Mouse (Mus musculus): ENCODE measurements around the gene Fam214a. TPM values are rescaled to one million over a fixed set of nuclear protein-coding genes. Genes with fewer than 3 reads are reported as not detected.

The Fam214a gene
- total RNA-seq, 2 experiments from 2014 or later = 47.5 to 52.1 TPM

DNA sequence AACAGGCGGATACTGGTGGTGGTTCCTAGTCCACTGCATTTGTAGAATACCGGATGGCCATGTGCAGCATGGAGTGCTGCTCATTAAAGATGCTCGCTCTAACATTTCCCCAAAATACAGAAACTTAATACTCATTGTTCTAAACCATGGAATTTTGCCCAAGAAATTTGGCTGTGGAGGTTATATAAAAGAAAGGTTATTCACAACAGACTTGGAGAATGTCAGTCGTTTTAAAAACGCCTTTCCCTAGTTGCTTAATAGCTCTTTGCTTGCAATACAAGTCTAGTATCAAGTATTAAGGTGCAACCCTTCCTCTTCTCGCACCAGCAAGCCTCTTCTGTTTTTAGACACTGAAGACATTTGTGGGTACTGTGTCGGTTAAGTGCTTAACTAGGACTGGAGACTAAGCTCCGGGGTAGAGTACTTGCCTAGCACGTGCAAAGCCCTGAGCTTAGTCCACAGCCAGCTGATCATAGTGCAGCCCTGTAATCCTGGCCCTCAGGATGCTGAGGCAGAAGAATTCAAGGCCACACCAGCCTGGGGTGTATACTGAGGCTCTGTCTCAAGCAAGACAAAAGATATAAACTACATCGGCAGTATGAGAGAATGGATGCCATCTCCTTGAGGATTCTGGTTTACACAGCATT is 42.0 kb downstream of the Fam214a start:
- no peak for DNase-seq (ENCODE audit: low spot score in 2 of 2)
- Histone ChIP-seq H3K4me3 (no peak overlapping the region), H3K27ac (peak overlapping the region; percentile 67; the same call in 1 of the 2 replicates)
- no peak for TF ChIP-seq CTCF (conservative IDR thresholded peaks at IDR 0.05)

DNA sequence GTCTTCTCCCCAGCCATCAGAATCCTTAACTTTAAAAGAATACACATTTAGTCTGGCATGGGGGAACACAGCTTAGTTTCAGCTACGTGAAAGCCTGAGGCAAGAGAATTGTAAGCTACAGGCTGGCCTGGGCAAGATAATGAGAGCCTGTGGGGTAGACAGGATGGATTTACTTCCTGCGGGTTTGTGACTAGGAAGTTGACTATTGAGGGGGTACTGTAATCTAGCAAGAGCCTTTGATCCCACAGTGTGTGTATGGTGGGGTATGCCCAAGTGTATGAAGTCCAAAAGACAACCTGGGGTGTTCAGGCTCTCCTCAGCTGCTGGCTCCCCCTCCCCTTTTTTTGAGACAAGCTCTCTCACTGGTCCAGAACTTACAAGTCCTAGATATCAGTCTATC is 43.7 kb downstream of the Fam214a start:
- TF ChIP-seq CTCF (conservative IDR thresholded peaks at IDR 0.05) = no peak
- Histone ChIP-seq H3K27ac (no peak overlapping the region), H3K4me3 (no peak overlapping the region)
- no peak for DNase-seq (ENCODE audit: low spot score in 2 of 2)

DNA sequence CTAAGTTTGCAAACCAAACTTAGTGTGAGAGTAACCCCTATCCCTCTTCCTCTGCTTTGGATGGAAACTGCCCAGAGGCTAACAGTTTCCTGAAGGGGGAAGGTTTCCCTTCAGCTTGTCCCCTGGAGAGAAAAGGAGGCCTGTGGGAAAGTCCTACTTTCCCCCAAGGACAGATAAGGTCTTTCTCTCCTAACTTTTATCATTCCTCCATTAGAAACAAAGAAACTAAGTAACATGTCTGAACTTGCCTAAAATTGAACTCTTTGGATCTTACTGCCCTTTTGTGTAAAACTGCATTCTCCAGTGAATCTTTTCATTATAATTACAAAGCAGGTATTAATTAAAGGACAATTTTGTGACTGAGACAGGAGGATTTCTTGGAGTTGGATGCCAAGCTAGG is 45.3 kb downstream of the Fam214a start:
- Histone ChIP-seq H3K27ac (no peak overlapping the region), H3K4me3 (no peak overlapping the region)
- no peak for TF ChIP-seq CTCF (conservative IDR thresholded peaks at IDR 0.05)
- no peak for DNase-seq (ENCODE audit: low spot score in 2 of 2)

GRCm38 (mm10) chr9:75001006-75001405 is 48.3 kb downstream of the Fam214a start:
- TF ChIP-seq CTCF (conservative IDR thresholded peaks at IDR 0.05) = no peak
- no peak for DNase-seq (ENCODE audit: low spot score in 2 of 2)
- Histone ChIP-seq H3K27ac (peak overlapping the region; percentile 61), H3K4me3 (no peak overlapping the region)

DNA sequence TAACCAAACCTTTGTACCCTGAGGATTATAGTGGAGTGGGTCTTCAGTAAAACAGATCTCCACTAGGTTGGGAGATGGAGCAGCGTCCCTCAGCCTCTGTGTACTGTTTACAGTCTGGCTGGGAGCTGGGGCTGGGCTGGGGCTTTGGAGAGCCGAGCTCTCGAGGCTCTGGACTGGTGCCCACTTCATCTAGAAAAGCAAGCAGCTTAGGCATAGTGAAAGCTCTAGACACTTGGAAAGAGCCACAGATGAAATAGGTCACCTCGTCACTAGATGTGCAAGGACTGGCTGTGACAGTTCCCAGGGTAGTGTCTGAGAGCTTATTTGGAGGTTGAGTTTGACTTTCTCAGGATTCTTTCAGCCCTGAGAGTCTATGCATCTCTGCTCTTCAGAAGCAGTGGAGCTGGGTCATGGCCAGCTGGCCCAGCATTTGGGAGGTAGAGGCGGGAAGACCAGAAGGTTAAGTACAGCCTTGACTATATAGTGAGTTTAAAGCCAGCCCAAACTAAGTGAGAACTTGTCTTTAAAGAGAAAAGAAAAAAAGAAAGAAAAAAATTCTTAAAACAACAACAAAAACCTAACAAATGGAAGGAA is 49.0 kb downstream of the Fam214a start:
- no peak for DNase-seq (ENCODE audit: low spot score in 2 of 2)
- TF ChIP-seq CTCF (conservative IDR thresholded peaks at IDR 0.05) = no peak
- peak overlapping the region; percentile 61 for H3K27ac ChIP-seq
- H3K4me3 ChIP-seq = no peak overlapping the region

DNA sequence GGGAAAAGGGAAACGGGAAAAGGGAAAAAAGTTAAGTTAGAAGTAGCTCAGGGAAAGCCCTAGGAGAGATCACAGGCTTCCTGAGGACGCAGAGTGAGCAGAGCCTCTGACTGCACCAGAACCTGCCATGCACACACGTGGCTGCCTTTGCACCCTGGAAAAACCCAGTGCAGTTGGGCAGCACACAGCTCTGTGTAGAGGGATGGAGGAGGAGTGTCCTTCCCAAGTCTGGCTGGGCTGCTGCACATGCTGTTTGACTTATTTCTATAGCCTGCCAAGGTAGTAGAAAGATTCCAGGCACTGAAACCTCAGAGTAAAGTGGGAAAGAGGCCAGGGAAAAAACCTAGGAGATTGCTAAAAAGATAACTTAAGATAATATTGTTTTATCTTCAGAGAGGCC is 49.6 kb downstream of the Fam214a start:
- peak overlapping the region; percentile 61 for H3K27ac ChIP-seq
- H3K4me3 ChIP-seq = no peak overlapping the region
- DNase-seq (ENCODE audit: low spot score in 2 of 2) = no peak
- no peak for TF ChIP-seq CTCF (conservative IDR thresholded peaks at IDR 0.05)

DNA sequence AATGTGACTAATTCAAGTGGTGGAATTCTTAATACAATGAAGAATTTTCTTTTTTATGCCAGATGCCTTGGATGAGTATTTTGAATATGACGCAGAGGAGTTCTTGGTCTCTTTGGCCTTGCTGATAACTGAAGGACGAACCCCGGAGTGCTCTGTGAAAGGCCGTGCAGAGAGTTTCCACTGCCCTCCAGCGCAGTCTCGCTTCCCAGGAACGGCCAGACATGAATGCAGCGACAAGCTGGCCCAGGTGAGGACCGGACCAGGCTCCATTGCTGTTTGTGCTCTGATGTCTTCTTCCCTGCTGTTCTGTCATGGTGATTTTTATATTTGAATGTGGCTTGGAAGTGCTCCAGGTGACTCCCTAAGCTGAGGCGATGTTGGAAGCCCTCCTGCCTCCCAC is 51.5 kb downstream of the Fam214a start:
- no peak for TF ChIP-seq CTCF (conservative IDR thresholded peaks at IDR 0.05)
- Histone ChIP-seq H3K4me3 (no peak overlapping the region), H3K27ac (peak overlapping the region; percentile 61; the same call in 1 of the 2 replicates)
- no peak for DNase-seq (ENCODE audit: low spot score in 2 of 2)

DNA sequence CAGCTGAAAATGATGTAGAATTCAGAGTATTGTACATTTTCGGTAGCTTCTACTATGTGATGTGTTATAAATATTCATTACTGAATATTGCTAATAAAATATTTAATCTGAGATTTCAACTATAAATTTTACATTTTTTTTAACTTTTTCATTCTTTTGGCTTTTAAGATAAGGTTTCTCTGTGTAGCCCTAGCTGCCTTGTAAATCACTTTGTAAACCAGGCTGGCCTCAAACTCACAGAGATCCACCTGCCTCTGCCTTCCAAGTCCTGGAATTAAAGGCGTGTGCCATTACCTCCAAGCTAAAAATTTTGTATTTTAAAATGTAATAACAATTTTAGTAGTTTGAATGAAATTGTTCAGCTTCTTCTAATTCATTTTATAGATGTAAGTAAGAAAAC is 63.9 kb downstream of the Fam214a start:
- H3K4me3 ChIP-seq = no peak overlapping the region
- no peak for TF ChIP-seq CTCF (conservative IDR thresholded peaks at IDR 0.05)

DNA sequence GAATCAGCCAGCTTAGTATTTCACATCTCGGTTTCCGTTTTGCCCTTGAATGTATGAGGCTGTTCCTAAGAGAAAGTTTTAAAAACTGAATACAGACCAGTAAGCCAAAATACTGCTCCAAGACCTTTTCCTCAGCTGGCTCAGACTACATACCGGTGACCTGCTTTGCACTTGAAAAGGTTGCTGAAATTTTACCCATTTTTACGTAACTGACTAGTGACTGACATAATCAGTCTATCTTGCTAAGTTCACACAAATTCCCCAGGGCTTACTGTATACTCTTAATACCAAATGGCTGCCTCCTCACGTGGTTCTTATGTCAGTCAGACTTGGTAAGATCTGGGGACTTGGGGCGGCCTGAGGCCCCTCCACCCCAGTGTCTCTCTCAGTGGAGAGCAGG is 66.5 kb downstream of the Fam214a start:
- DNase-seq (ENCODE audit: low spot score in 2 of 2) = no peak
- no peak for TF ChIP-seq CTCF (conservative IDR thresholded peaks at IDR 0.05)
- Histone ChIP-seq H3K4me3 (no peak overlapping the region), H3K27ac (no peak overlapping the region)

More for the DNA sequence above, 63.9 kb downstream of the Fam214a start:
- no peak overlapping the region for H3K27ac ChIP-seq
- DNase-seq (ENCODE audit: low spot score in 2 of 2) = no peak

- no peak for TF ChIP-seq CTCF (conservative IDR thresholded peaks at IDR 0.05)
- Histone ChIP-seq H3K27ac (no peak overlapping the region), H3K4me3 (no peak overlapping the region)
- no peak for DNase-seq (ENCODE audit: low spot score in 2 of 2)
Measured at GRCm38 (mm10) chr9:75019592-75019991, 66.9 kb downstream of the Fam214a start.

DNA sequence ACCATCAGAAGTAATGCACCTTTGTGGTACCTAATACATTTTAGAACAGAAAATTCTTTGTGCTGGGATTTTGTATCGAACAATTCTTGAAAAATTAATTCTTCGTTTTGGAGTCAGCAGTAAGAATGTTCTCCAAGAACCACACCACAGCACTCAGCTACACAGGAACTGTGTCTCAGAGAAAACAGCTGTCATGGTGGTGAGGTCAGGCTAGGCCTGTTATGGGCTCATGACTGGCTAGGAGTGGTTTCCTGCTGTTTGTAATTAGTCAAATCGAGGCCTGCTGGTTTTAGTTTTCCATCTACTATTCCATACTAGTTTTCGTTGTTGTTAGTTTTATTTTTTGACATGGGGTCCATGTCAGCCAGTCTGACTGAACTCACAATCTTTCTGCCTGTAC is 67.9 kb downstream of the Fam214a start:
- TF ChIP-seq CTCF (conservative IDR thresholded peaks at IDR 0.05) = no peak
- Histone ChIP-seq H3K4me3 (no peak overlapping the region), H3K27ac (no peak overlapping the region)
- DNase-seq (ENCODE audit: low spot score in 2 of 2) = no peak

DNA sequence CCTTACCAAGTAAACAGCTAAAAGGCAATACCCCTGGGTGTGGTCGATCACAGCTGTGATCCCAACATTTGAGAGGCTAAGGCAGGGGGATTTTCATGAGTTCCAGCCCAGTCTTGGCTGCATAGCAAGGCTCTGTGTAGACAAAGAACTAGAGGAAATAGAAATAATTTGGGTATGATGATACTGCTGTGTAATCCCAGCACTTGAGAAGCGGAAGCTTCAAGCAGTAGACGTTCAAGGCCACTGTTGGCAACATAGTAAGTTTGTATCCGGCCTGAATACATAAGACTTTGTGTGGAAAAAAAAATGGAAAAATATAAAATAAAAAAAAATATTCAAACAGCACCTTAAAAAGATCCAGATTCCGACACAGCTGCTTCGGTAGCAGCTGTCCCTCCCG is 69.9 kb downstream of the Fam214a start:
- DNase-seq (ENCODE audit: low spot score in 2 of 2) = no peak
- no peak overlapping the region for H3K27ac ChIP-seq
- TF ChIP-seq CTCF (conservative IDR thresholded peaks at IDR 0.05) = no peak
- H3K4me3 ChIP-seq = no peak overlapping the region

- Histone ChIP-seq H3K27ac (no peak overlapping the region), H3K4me3 (no peak overlapping the region)
- no peak for TF ChIP-seq CTCF (conservative IDR thresholded peaks at IDR 0.05)
- no peak for DNase-seq (ENCODE audit: low spot score in 2 of 2)
Measured at GRCm38 (mm10) chr9:75023150-75023894, 70.6 kb downstream of the Fam214a start.
